Mouse (Mus musculus) liver, postnatal 0 days (tissue): ENCODE results near the gene Ucn. TPM values are rescaled to one million over a fixed set of nuclear protein-coding genes. Genes with fewer than 3 reads are reported as not detected.

Experiments used
- ATAC-seq: fragments of 200-750 bp; cut with Nextera tagmentation; 2 replicates; pipeline ENCODE4 v1.8.0; 2017; ENCODE audit warnings: mild to moderate bottlenecking, moderate library complexity
- DNase-seq: peaks from one replicate; pipeline ENCODE4 v3.0.0-alpha.2; 2016
- H3K27ac ChIP-seq: fragments of 300-500 bp; sonication (generic); 2 replicates; pipeline ENCODE4 v1.5.1; 2014; ENCODE audit warnings: antibody characterized with exemption, moderate library complexity, mild to moderate bottlenecking, low read depth
- H3K27me3 ChIP-seq: fragments of 300-500 bp; sonication (generic); 2 replicates; pipeline ENCODE4 v1.6.1; 2014; ENCODE audit warnings: low read length, control low read depth, mixed read lengths; ENCODE audit not compliant: insufficient read depth
- H3K36me3 ChIP-seq: fragments of 300-500 bp; sonication (generic); replicated peaks from 2 replicates; pipeline ENCODE4 v1.6.1; 2014; ENCODE audit warnings: mild to moderate bottlenecking, control low read depth, low read length, moderate library complexity, mixed read lengths; ENCODE audit not compliant: insufficient read depth
- H3K4me1 ChIP-seq: fragments of 300-500 bp; sonication (generic); 2 replicates; pipeline ENCODE4 v1.6.1; 2014; ENCODE audit warnings: antibody characterized with exemption, mild to moderate bottlenecking, control low read depth; ENCODE audit not compliant: insufficient read depth
- H3K4me2 ChIP-seq: fragments of 300-500 bp; sonication (generic); 2 replicates; pipeline ENCODE4 v1.6.1; 2014; ENCODE audit warnings: low read depth, mild to moderate bottlenecking, low read length, moderate library complexity, mixed read lengths
- H3K4me3 ChIP-seq: fragments of 300-500 bp; sonication (generic); 2 replicates; pipeline ENCODE4 v1.5.1; 2014; ENCODE audit warnings: low read depth, low read length
- H3K9ac ChIP-seq: fragments of 300-500 bp; sonication (generic); replicated peaks from 2 replicates; pipeline ENCODE4 v1.6.1; 2014; ENCODE audit warnings: mild to moderate bottlenecking, moderate library complexity
- H3K9me3 ChIP-seq: fragments of 300-500 bp; sonication (generic); 2 replicates; pipeline ENCODE4 v1.6.1; 2016; ENCODE audit warnings: mild to moderate bottlenecking, control low read depth, low read length, mixed read lengths
- CTCF ChIP-seq: sonication (generic); IDR thresholded peaks from 2 replicates; pipeline ENCODE4 v1.5.1; 2016; ENCODE audit warnings: antibody characterized with exemption, low read depth
- EP300 ChIP-seq: IDR thresholded peaks from 2 replicates; pipeline ENCODE4 v1.6.1; 2016; ENCODE audit warnings: antibody characterized with exemption, low read depth, mild to moderate bottlenecking
- WGBS: fragments of 180-500 bp; shearing (Covaris S2); extraction: QIAGEN DNeasy Blood & Tissue Kit; methylation state at CpG from one replicate; pipeline ENCODE4 v1.1.7; 2014; ENCODE audit not compliant: insufficient replicate concordance; 5-methylcytosine and 5-hydroxymethylcytosine counted together
- polyA plus RNA-seq: library from polyadenylated mRNA; unstranded; fragments of >200 nt; fragmentation: Nextera tagmentation; extraction: Ambion mirVana; gene quantifications from 2 replicates; pipeline ENCODE4 v1.2.1, GENCODE M21; 2015

Gene Ucn
- polyA plus RNA-seq, 1 experiment from 2014 or later = not detected

DNA sequence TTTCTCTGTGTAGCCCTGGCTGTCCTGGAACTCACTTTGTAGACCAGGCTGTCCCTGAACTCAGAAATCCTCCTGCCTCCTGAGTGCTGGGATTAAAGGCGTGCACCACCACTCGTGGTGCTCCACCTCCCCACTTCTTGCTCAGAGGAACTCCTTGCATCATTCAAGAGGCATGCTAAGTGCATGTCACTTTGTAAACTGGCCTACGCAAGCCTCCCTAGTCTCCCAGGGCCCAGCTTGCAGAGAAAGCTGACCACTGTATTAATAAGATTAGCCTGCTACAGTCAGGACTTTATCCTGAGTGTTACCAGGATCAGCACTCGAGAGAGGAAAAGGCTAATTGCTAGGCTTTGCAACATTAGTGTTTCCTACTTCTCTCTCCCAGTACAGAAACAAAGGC is 30.0 kb upstream of the Ucn start:
- no peak for TF ChIP-seq EP300
- TF ChIP-seq CTCF = no peak
- Histone ChIP-seq H3K27me3 (no peaks in the 10 kb centered on the region), H3K4me3 (no peak overlapping the region), H3K36me3 (peaks cover 89% of the 10 kb centered on the region), H3K9ac (no peak overlapping the region), H3K27ac (no peak overlapping the region), H3K4me2 (no peak overlapping the region), H3K9me3 (no peaks in the 10 kb centered on the region), H3K4me1 (no peaks in the 10 kb centered on the region)
- WGBS = 86% methylated on average over 4 of the region's 4 CpGs
- DNase-seq = no peak
- ATAC-seq = no peak

DNA sequence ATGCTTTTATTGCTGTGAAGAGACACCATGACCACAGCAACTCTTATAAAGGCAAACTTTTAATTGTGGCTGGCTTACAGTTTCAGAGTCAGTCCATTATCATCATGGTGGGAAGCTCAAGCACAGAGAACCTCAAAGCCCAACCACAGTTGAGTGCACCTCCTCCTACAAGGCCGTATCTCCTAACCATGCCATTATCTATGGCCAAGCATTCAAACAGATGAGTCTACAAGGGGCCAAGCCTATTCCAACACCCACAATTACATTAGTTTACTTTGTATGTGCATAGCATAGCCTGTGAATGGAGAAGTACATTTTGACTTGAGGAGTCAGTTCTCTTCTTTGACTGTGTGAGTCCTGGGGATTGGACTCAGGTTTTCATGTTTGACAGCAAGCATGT is 26.2 kb upstream of the Ucn start:
- Histone ChIP-seq H3K4me3 (no peak overlapping the region), H3K4me2 (no peak overlapping the region), H3K36me3 (peaks cover 82% of the 10 kb centered on the region), H3K4me1 (no peaks in the 10 kb centered on the region), H3K9ac (no peak overlapping the region), H3K9me3 (no peaks in the 10 kb centered on the region), H3K27me3 (no peaks in the 10 kb centered on the region), H3K27ac (no peak overlapping the region)
- no peak for ATAC-seq
- 57% methylated on average over 1 of the region's 1 CpGs for WGBS
- TF ChIP-seq CTCF (no peak), EP300 (no peak)
- no peak for DNase-seq

DNA sequence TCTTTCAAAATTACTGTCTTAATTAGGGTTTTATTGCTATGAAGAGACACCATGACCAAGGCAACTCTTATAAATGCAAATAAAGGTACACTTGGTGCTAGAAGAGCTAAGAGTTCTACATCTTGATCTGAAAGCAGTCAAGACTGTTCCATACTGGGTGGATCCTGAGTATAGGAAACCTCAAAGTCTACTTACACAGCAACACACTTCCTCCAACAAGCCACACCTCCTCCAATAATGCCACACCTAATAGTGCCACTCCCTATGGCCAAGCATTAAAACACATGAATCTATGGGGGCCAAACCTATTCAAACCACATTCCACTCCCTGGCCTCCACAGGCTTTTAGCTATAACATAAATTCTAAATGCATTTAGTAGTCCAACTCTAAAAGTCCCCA is 23.8 kb upstream of the Ucn start:
- ATAC-seq (no peak), DNase-seq (no peak)
- Histone ChIP-seq H3K4me2 (no peak overlapping the region), H3K27ac (no peak overlapping the region), H3K9ac (no peak overlapping the region), H3K4me1 (no peaks in the 10 kb centered on the region), H3K4me3 (no peak overlapping the region), H3K36me3 (peaks cover 81% of the 10 kb centered on the region), H3K9me3 (no peaks in the 10 kb centered on the region), H3K27me3 (no peaks in the 10 kb centered on the region)
- no peak for TF ChIP-seq CTCF
- TF ChIP-seq EP300 = no peak

GRCm38 (mm10) chr5:31154152-31154553 is 15.5 kb upstream of the Ucn start, which contains the start of gene Mpv17:
Gene Mpv17, minus strand, starts transcription at chr5:31154251.
- H3K27me3 ChIP-seq = no peaks in the 10 kb centered on the region
- H3K4me1 ChIP-seq = peaks cover 12% of the 10 kb centered on the region
- DNase-seq (peak; percentile 83), ATAC-seq (peak; percentile 90)
- peak within 1 kb of the TSS; percentile 72 for H3K9ac ChIP-seq
- peaks cover 30% of the 10 kb centered on the region for H3K36me3 ChIP-seq
- H3K4me3 ChIP-seq = peak within 1 kb of the TSS; percentile 74
- peak within 1 kb of the TSS; percentile 35; the same call in 1 of the 2 replicates for H3K27ac ChIP-seq
- TF ChIP-seq CTCF (no peak), EP300 (no peak)
- peak within 1 kb of the TSS; percentile 82 for H3K4me2 ChIP-seq
- WGBS = 0% methylated on average over 19 of the region's 19 CpGs
- H3K9me3 ChIP-seq = no peaks in the 10 kb centered on the region

- peak overlapping the region; percentile 82 for H3K4me2 ChIP-seq
- 30% methylated on average over 6 of the region's 6 CpGs for WGBS
- peaks cover 25% of the 10 kb centered on the region for H3K36me3 ChIP-seq
- no peaks in the 10 kb centered on the region for H3K27me3 ChIP-seq
- ATAC-seq (peak; percentile 1), DNase-seq (no peak)
- no peaks in the 10 kb centered on the region for H3K9me3 ChIP-seq
- peak overlapping the region; percentile 72 for H3K9ac ChIP-seq
- H3K4me1 ChIP-seq = peaks cover 12% of the 10 kb centered on the region
- TF ChIP-seq EP300 = no peak
- no peak for TF ChIP-seq CTCF
- peak overlapping the region; percentile 74 for H3K4me3 ChIP-seq
- H3K27ac ChIP-seq = no peak overlapping the region
Measured at GRCm38 (mm10) chr5:31153516-31154151, 15.0 kb upstream of the Ucn start.

GRCm38 (mm10) chr5:31151746-31152145 is 13.1 kb upstream of the Ucn start:
- Histone ChIP-seq H3K4me2 (no peak overlapping the region), H3K4me3 (no peak overlapping the region), H3K36me3 (peaks cover 8% of the 10 kb centered on the region), H3K27me3 (no peaks in the 10 kb centered on the region), H3K9me3 (no peaks in the 10 kb centered on the region), H3K9ac (no peak overlapping the region), H3K4me1 (peaks cover 12% of the 10 kb centered on the region), H3K27ac (no peak overlapping the region)
- TF ChIP-seq EP300 (no peak), CTCF (peak; percentile 37)
- ATAC-seq (0 out of 2 replicates have a peak, but pooled peaks have one; percentile 22), DNase-seq (no peak)
- WGBS = 78% methylated on average over 3 of the region's 3 CpGs

DNA sequence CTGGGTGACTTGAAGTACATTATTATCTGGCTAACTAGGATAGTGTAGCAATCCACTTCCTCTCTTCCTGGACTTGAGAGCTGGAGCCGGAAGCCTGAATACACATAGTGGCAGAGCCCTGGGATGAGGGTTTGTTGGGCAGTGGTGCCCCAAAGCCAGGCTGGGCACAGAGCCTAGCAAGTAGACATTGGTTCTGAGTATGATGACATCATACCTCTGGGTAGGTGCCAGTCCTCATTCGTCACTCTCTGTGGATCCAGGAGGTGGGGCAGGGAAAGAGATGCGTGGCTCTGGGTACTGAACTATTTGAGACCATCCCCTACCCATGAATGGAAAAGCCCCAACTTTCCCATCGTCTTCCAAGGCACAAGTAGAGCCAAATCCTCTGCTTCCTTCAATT is 11.2 kb upstream of the Ucn start:
- Histone ChIP-seq H3K4me3 (no peak overlapping the region), H3K27me3 (no peaks in the 10 kb centered on the region), H3K27ac (no peak overlapping the region), H3K4me2 (no peak overlapping the region), H3K36me3 (peaks cover 5% of the 10 kb centered on the region; the same call in 1 of the 2 replicates), H3K4me1 (peaks cover 11% of the 10 kb centered on the region), H3K9ac (no peak overlapping the region), H3K9me3 (no peaks in the 10 kb centered on the region)
- TF ChIP-seq CTCF = no peak
- TF ChIP-seq EP300 = no peak
- ATAC-seq = no peak
- DNase-seq = no peak
- 73% methylated on average over 4 of the region's 4 CpGs for WGBS
